Mouse (Mus musculus) lung, postnatal 36 days (tissue): ENCODE measurements around the gene Cryl1.

Experiments used
- DNase-seq: peaks from one replicate; pipeline ENCODE4 v3.0.0; 2022; ENCODE audit warnings: mixed read lengths

Gene Cryl1

GRCm38 (mm10) chr14:57316662-57317600, 81.4 kb downstream of the Cryl1 start:
- no peak for DNase-seq

- no peak for DNase-seq
Observed at GRCm38 (mm10) chr14:57315976-57316375, 82.4 kb downstream of the Cryl1 start.

GRCm38 (mm10) chr14:57315551-57315950, 82.8 kb downstream of the Cryl1 start:
- DNase-seq = no peak

- no peak for DNase-seq
Observed at GRCm38 (mm10) chr14:57301600-57302230, 96.6 kb downstream of the Cryl1 start.

- DNase-seq = peak; percentile 8
Observed at GRCm38 (mm10) chr14:57300530-57300929, 97.8 kb downstream of the Cryl1 start.

- no peak for DNase-seq
Observed at GRCm38 (mm10) chr14:57297672-57298071, 100.7 kb downstream of the Cryl1 start.

- DNase-seq = no peak
Observed at GRCm38 (mm10) chr14:57291399-57291942, 106.9 kb downstream of the Cryl1 start.

GRCm38 (mm10) chr14:57289105-57289504, 109.2 kb downstream of the Cryl1 start:
- DNase-seq = no peak

GRCm38 (mm10) chr14:57283816-57284215, 114.5 kb downstream of the Cryl1 start:
- no peak for DNase-seq

GRCm38 (mm10) chr14:57282591-57282990, 115.7 kb downstream of the Cryl1 start:
- no peak for DNase-seq

- no peak for DNase-seq
Observed at GRCm38 (mm10) chr14:57280835-57281234, 117.5 kb downstream of the Cryl1 start.

GRCm38 (mm10) chr14:57276481-57277012, 121.8 kb downstream of the Cryl1 start:
- DNase-seq = no peak

- DNase-seq = no peak
Observed at GRCm38 (mm10) chr14:57272341-57272740, 126.0 kb downstream of the Cryl1 start.

GRCm38 (mm10) chr14:57271861-57272260, 126.5 kb downstream of the Cryl1 start:
- no peak for DNase-seq

- no peak for DNase-seq
Observed at GRCm38 (mm10) chr14:57268900-57269299, 129.4 kb downstream of the Cryl1 start.

- DNase-seq = no peak
Observed at GRCm38 (mm10) chr14:57268344-57268743, 130.0 kb downstream of the Cryl1 start.

- peak; percentile 9 for DNase-seq
Observed at GRCm38 (mm10) chr14:57263943-57264342, 134.4 kb downstream of the Cryl1 start.

- DNase-seq = no peak
Observed at GRCm38 (mm10) chr14:57259341-57259740, 139.0 kb downstream of the Cryl1 start.

GRCm38 (mm10) chr14:57248661-57249060, 149.7 kb downstream of the Cryl1 start:
- no peak for DNase-seq

GRCm38 (mm10) chr14:57246575-57246974, 151.8 kb downstream of the Cryl1 start:
- no peak for DNase-seq

- no peak for DNase-seq
Observed at GRCm38 (mm10) chr14:57242978-57243377, 155.4 kb downstream of the Cryl1 start.

- no peak for DNase-seq
Observed at GRCm38 (mm10) chr14:57235276-57235675, 163.1 kb downstream of the Cryl1 start.

GRCm38 (mm10) chr14:57234711-57235110, 163.6 kb downstream of the Cryl1 start:
- no peak for DNase-seq
